Mouse (Mus musculus): Measurements from ENCODE around the gene Tgoln1.

Tgoln1 gene

DNA sequence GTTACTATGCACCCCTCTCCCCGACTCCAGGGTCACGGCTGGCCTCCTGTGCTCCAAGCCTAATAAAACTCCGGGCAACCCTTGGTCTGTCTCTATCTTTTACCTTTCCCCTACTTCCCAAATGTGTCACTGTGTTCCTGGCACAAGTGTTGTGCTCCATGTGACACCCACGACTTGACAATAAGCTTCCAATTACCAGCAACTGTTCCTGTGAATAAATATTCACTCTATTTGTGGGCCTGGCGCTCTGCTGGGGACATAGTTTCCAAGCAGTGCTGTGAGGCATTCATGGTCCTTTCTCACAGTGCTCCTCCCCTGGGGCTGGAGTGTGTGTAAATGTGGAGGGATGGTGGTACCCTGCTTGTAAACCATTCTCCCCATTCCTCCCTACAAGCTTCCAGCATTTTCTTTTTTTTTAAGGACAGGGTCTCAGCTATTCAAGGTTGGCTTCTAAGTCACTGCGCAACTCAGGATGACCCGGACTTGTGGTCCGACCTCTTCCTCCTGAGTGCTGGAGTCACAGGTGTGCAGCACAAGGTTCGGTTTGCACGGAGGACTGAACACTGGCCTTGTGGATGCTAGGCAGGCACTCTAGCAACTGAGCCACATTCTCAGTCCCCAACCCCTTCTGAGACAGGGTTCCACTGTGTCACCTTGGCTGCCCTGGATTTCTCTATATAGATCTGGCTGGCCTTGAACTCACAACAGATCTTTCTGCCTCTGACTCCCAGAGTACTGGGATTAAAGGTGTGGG lies 46.0 kb downstream of the Tgoln1 start:
- in situ Hi-C loops (cut with MboI; ENCODE audit: low pct_unique_long_range_greater_than_20kb in 1 of 2, low sequenced_read_pairs in 2 of 2, unreplicated experiment in 1 of 2), result loop anchor here in 1 of 2 experiments (5.0 to 25.0 kb wide), 2 partner anchors 34 to 266 kb away; no protein-coding TSS in a partner anchor

- in situ Hi-C loops (cut with MboI; ENCODE audit: low pct_unique_long_range_greater_than_20kb in 1 of 2, low sequenced_read_pairs in 2 of 2, unreplicated experiment in 1 of 2), result loop anchor here in 1 of 2 experiments (25.0 kb wide), 1 partner anchor 269 kb away; no protein-coding TSS in a partner anchor
Measured at GRCm38 (mm10) chr6:72568736-72569135, 48.1 kb downstream of the Tgoln1 start.

DNA sequence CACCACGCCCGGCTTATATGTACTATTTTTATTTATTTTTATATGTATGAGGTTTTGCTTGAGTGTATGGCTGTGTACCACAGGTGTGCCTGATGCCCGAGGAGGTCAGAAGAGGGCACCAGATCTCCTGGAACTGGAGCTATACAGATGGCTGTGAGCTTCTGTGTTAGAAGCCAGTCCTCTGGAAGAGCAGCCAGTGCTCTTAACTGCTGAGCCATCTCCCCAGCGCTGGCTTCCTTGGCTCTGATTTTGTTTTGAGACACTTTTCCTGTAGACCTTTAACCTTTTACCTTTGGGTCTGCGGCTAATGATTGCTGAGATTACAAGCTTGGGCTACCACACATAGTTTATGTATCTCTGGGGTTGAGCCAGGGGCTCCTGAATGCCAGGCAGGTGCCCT lies 49.3 kb downstream of the Tgoln1 start:
- in situ Hi-C loops (cut with MboI; ENCODE audit: low pct_unique_long_range_greater_than_20kb in 1 of 2, low sequenced_read_pairs in 2 of 2, unreplicated experiment in 1 of 2), result loop anchor here in 1 of 2 experiments (25.0 kb wide), 1 partner anchor 270 kb away; no protein-coding TSS in a partner anchor

DNA sequence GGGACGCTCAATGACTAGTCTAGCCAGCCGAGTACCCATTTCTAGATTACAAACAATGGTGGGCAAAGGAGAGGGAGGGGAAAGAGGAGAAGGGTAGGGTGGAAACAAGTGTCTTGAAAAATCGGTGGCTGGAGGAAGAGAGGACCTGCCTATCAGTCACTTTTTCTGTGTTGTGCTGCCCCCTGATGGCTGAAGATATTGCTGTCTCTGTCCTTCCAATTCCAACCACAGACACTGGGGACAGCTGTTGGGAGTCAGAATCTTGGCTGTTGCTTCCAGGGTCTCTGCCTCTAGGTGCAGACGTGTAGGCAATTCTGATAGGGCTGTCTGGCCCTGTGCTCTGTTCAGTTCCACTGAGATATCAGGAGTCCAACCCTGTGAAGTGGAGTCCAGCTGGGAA lies 50.8 kb downstream of the Tgoln1 start:
- in situ Hi-C loops (cut with MboI; ENCODE audit: low pct_unique_long_range_greater_than_20kb in 1 of 2, low sequenced_read_pairs in 2 of 2, unreplicated experiment in 1 of 2), result loop anchor here in 1 of 2 experiments (25.0 kb wide), 1 partner anchor 271 kb away; no protein-coding TSS in a partner anchor

DNA sequence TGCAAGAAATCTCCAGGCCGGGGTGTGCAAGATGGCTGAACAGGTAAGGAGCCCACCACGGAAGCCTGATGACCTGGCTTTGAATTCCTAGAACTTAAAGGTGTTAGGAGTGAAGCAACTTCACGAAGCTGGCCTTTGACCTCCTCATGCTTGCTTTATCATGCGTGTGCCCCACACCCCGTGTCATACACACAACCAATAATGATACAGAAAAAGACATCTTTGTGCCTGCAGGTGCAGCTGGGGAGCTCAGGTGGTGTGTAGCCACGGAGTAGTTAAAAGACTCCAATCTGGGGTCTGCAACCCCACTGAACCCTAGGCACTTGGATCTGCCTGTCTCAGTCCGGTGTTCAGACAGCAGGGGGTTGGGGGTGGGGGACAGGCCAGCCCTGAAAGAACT lies 51.3 kb downstream of the Tgoln1 start:
- in situ Hi-C loops (cut with MboI; ENCODE audit: low pct_unique_long_range_greater_than_20kb in 1 of 2, low sequenced_read_pairs in 2 of 2, unreplicated experiment in 1 of 2), result loop anchor here in 1 of 2 experiments (25.0 kb wide), 1 partner anchor 272 kb away; no protein-coding TSS in a partner anchor

DNA sequence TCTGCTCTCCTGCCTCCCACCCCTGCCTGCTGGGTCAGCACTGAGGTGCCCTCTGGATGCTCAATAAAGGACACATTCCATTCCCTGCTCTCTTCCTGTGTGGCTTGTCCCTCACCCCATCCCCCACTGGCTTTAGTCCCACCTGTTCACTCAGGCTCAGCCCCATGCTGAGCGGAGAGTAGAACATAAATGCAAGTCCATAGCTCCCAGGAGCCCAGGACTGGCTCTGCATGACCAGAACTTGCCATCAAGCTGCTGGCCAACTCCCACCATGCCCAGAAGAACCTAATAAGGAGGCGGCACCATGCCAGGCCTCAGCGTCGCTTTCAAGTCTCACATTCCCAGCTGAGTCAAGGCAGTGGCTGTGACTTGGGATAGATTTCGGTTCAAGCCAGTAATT lies 53.9 kb downstream of the Tgoln1 start:
- in situ Hi-C loops (cut with MboI; ENCODE audit: low pct_unique_long_range_greater_than_20kb in 1 of 2, low sequenced_read_pairs in 2 of 2, unreplicated experiment in 1 of 2), result loop anchor here in 1 of 2 experiments (25.0 kb wide), 1 partner anchor 274 kb away; no protein-coding TSS in a partner anchor

- in situ Hi-C loops (cut with MboI; ENCODE audit: low pct_unique_long_range_greater_than_20kb in 1 of 2, low sequenced_read_pairs in 2 of 2, unreplicated experiment in 1 of 2), result loop anchor here in 1 of 2 experiments (25.0 kb wide), 1 partner anchor 275 kb away; no protein-coding TSS in a partner anchor
Measured at GRCm38 (mm10) chr6:72562486-72562885, 54.3 kb downstream of the Tgoln1 start.

DNA sequence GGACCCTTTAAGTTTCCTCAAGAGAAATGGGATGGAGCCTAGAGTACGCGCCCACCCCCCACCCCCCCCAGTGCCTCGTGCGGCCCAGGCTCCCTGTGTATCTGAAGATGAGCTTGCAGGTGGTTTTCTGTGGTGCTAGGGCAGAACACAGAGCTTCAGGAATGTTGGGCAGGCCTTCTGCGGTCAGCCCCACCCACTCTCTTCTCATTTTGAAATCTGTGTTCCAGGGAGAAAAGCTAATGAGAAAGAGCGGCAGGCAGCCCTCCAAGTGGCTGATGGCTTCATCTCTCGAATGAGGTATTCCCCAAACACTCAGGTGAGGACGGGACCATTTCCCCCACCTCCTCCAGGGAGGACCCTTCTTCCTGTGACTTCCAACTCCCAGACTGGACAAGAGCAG lies 56.0 kb downstream of the Tgoln1 start:
- in situ Hi-C loops (cut with MboI; ENCODE audit: low pct_unique_long_range_greater_than_20kb in 1 of 2, low sequenced_read_pairs in 2 of 2, unreplicated experiment in 1 of 2), result loop anchor here in 1 of 2 experiments (25.0 kb wide), 1 partner anchor 276 kb away; no protein-coding TSS in a partner anchor

Data from mouse embryonic stem cell (cell line).